Mouse (Mus musculus) yolk sac, embryonic 10.5 days (tissue): ENCODE results near the gene Tceanc2.

Experiments
- DNase-seq: peaks from one replicate; pipeline ENCODE4 v3.0.0-alpha.2; 2017; ENCODE audit warnings: low spot score

The Tceanc2 gene

DNA sequence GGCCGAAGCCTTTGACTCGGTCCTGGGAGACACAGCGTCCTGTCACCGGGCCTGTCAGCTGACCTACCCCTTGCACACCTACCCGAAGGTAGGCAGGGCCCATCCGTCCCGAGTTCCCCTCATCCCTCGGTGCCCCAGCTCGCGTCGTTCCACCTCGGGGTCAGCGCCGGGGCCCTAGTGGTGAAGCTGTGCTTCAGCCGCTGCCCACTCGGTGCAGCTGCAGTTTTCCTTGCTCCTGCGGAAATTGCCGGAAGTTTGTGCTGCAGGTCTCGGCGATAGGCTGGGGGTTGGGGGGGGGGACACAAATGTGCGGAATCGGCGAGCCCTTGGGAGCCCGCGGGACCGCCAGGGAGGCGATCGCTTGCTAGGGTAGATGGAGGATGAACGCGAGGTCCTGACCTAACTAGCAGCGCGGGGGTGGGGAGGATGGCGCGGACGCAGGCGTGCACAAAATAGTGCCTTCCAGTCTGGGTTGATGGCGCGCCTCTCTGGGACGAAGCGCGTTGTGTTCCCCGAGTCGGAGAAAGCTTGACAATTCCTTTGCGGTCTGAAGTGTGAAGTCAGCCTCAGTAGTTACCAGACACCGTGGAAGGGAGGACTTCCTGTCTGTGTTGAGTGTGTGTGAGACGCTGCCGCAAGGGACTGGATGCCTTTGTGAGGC, at the start of gene Tceanc2:
Gene Tceanc2, minus strand, starts transcription at position 287 of the 661 bp plus-strand sequence.
- DNase-seq, result peak; percentile 69

GRCm38 (mm10) chr4:107226313-107226712, 47.4 kb upstream of the Tceanc2 start:
- DNase-seq, result no peak

DNA sequence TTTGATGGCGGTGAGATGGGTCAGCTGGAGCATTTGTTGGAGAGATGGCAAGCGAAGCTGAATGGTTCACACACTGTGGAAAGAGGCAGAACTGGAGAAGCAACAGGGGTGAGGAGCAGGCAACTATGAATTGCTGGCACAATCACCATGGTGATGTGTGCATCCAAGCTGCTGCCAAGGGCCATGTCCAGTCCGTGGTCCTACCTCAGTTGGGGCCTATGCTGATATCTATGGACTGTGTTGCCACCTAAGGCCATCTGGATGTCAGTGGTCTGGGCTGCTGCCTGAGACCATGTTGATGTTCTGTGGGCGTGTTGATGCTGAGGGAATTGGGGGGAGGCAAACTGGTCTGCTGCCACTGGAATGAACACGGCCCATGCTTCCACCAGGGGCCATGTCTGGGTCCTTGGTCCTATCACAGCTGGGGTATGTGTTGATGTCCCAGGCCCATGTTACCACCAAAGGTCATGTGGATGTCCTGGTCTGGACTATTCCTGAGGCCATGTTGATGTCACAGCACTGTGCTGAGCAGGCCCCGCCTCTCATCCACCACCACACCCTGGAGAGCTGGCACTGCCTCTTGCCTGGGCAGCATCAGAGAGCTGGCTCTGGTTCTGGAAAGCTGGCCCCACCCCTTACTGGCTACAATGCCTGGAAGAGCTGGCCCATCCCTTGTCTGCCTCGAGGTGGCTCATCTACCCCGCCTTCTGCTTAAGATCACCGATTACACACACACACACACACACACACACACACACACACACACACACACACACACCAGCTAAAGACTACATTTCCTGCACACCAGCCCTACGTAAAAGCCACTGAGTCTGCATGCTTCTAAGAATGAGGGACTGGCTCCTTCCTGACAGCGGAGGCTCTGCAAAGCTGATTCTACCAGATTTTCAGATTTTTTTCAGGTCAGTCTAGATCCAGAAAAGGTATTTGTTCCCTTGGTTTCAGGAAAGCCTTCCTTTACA, 44.6 kb upstream of the Tceanc2 start:
- no peak for DNase-seq

GRCm38 (mm10) chr4:107221524-107221923, 42.6 kb upstream of the Tceanc2 start:
- DNase-seq, result no peak

DNA sequence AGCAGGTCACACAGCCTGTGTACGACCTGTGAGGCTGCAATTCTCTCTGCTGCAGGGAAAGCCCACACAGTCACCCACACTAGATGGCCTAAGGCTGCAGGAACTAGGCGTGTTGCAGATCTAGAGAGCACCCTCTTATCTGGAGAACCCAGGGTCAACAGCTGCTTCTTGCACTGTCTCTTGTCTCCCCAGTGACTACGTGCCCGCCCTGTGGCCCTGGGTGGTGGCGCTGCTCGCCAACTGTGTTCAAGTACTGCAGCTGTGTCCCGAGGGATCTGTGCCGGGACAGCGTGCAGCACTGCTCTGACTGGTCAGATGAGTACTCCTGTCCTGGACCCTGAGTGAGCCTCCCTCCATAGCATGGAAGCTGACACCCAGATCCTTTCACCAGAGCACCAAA, 38.7 kb upstream of the Tceanc2 start:
- DNase-seq, result no peak

- DNase-seq, result no peak
Measured at GRCm38 (mm10) chr4:107213279-107214011, 34.5 kb upstream of the Tceanc2 start.

- DNase-seq, result no peak
Measured at GRCm38 (mm10) chr4:107211936-107212335, 33.0 kb upstream of the Tceanc2 start.

DNA sequence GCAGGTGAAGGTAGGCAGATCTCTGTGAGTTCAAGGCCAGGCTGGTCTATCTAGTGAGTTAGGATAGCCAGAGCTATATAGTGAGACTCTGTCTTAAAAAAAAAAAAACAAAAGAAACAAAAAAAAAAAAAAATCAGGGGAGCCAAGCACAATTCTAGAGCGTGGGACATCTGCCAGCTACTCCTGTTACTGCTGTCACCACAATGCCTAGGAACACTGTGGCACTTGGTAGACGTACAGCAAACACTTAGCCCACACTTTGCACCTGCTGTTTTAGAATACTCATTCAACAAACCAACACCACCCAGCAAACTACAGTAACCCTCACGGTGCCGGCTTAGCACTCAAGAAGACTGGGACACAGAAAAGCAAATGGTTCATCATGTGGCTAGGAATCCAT, 32.5 kb upstream of the Tceanc2 start:
- no peak for DNase-seq

- no peak for DNase-seq
Measured at GRCm38 (mm10) chr4:107210483-107211097, 31.7 kb upstream of the Tceanc2 start.

- DNase-seq, result no peak
Measured at GRCm38 (mm10) chr4:107208880-107209279, 30.0 kb upstream of the Tceanc2 start, which contains the start of gene Ldlrad1. TSS of gene Ldlrad1 (plus strand) at chr4:107209180.

DNA sequence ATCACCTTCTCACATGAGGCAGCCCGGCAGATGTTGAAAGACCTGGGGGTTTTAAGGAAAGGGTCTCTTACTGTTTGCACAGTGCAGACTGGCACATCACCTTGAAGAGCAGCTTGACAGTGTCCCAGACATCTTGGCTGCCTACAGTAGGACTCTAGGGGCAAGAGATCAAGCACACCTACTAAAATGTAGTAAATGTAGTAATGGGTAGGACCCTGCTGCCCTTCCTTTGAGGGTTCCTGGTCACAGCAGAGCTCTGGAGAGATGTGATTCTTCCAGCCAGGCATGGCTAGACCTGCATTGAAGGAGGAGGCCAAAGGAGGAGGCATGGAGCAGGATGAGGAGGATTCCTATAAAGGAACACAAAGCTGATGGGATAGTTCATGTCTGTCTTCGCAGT, 28.1 kb upstream of the Tceanc2 start:
- DNase-seq, result no peak

GRCm38 (mm10) chr4:107203001-107203400, 24.1 kb upstream of the Tceanc2 start:
- DNase-seq, result no peak

- DNase-seq, result no peak
Measured at GRCm38 (mm10) chr4:107201779-107202178, 22.9 kb upstream of the Tceanc2 start.

DNA sequence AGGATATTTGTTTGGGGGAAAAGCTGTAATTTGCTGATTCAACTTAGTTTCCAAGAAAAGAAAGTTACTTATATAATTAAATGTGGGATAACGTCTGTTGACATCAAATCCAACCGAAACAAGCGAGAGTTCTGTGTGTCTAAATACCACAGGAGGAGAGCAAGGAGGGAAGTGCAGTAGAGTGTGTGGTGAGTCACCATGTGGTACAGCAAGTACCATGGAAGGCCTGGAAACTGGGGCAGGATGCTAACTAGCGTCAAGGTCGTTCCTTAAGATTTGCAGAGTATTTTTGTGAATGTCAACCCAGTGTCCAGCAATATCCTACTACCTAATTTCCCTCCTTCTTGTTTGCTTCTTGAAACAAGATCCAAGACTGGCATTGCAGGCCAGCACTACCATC, 19.2 kb upstream of the Tceanc2 start:
- no peak for DNase-seq

- no peak for DNase-seq
Measured at GRCm38 (mm10) chr4:107196454-107196853, 17.5 kb upstream of the Tceanc2 start.

GRCm38 (mm10) chr4:107193841-107194240, 14.9 kb upstream of the Tceanc2 start:
- no peak for DNase-seq

GRCm38 (mm10) chr4:107185703-107186102, 6.8 kb upstream of the Tceanc2 start:
- DNase-seq, result no peak

DNA sequence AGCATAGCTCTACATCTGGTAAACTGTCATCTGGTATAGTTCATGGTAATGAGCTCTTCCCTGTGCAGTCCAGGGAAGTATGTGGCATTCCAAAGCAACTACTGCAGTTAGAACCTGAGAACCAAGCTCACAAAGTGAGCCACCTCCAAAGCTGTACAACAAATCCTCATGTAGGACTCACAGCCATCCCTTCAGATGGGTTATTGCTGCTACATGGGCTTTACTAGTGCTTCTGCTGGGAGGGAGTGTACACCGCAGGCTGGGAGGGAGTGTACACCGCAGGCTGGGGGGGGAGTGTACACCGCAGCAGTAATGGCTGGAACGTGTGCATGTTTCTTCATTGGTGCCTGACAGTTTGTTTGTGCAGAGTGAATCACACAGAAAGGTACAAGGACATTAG, 4.3 kb upstream of the Tceanc2 start:
- no peak for DNase-seq

DNA sequence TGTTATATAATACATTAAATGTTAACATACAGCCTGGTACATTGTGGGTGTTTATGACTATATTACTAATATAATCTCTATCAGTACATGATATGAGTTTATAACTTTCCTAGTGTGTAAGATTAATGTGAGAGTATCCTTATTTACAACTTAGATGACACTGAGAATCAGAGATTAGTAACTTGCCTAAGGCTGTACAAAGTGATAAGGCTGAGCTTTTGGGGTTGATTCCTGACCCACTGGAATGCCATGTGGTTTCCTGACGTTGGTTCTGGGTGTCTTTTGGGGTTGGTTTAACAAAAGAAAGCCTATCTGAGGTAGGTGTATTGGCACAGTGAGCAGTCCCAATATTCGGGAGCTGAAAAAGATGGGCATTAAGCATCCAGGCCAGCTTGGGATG, 3.9 kb upstream of the Tceanc2 start:
- no peak for DNase-seq

DNA sequence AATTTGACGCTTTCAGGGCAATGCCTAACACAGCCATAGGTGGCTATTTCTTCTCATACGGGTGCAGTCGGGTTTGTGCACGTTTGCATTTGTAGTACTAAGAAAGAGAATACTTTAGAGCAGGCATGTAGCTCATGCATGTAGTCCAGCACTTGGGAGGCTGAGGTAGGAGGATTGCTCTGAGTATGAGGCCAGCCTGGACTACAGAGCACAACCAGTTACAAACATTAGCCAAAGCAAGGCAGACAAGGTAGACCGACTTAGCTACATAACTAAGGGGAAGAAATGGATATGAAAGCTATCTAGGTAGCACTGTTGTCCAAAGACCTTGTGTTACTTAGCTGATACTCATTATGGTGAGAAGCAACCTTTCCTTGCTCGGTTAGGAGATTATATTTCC, 3.0 kb upstream of the Tceanc2 start:
- no peak for DNase-seq

GRCm38 (mm10) chr4:107180746-107181145, 1.8 kb upstream of the Tceanc2 start:
- no peak for DNase-seq

DNA sequence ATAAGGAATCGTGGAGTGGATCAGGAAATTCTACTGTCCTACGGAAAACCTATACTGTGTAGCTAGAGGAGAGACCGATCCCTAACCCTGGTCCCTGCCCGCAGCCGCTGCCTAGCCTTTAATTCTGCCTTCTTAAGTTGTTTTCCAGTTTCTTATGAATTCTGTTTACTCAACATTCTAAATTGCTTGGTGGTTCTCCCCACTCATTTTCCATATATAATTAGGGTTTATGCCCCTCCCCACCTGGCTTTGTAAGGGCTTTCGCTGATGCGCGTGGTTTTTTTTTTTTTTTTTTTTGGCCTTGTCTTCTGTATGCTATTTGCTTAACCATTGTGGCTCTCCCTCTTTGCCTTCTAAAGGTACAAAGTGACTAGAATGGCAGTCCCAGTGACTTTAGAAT, 645 bp upstream of the Tceanc2 start:
- DNase-seq, result no peak
